In genomic region chr15:51679186-51679902, GRCm38 (mm10) we compare ENCODE assay signal across 16 mouse cellular contexts.
DNase-seq lines count a peak whose midpoint lies in the region; ATAC-seq and TF ChIP-seq lines count a peak whose summit lies in the region.
"Had no signal": no experiment of that assay in that cellular context is flagged by ENCODE, and none has a peak within 500 bp of the region (broad histone marks: within the 10 kb centered on the region; RNA-seq: fewer than 3 reads in every experiment).

No protein-coding gene starts in this region.

- DNase-seq in retina, postnatal 1 day: peak; percentile 9
- DNase-seq in retina, embryonic 14.5 days (ENCODE audit: low spot score): no peak
- peak; percentile 46 for DNase-seq in limb, embryonic 11.5 days (ENCODE audit: low spot score)
- no peak for DNase-seq in midbrain, postnatal 0 days (ENCODE audit: low spot score)
- no peak for DNase-seq in left cerebral cortex, postnatal 4 days
- DNase-seq: cerebellum, postnatal 25 days; forebrain, postnatal 0 days; gastrocnemius, postnatal 14 days; kidney, adult 8-10 months had no signal

- no peak overlapping the region for H3K4me3 ChIP-seq in embryonic facial prominence, embryonic 13.5 days
- H3K4me3 ChIP-seq in limb, embryonic 11.5 days (ENCODE audit: low read depth, low read length): no peak overlapping the region
- H3K4me3 ChIP-seq in forebrain, embryonic 15.5 days: no peak overlapping the region
- H3K4me3 ChIP-seq in midbrain, postnatal 0 days (ENCODE audit: low read depth, low read length): no peak overlapping the region
- H3K4me3 ChIP-seq: heart, embryonic 15.5 days; hindbrain, embryonic 12.5 days; liver, embryonic 12.5 days; midbrain, embryonic 12.5 days; neural tube, embryonic 12.5 days had no signal

- no peaks in the 10 kb centered on the region for H3K9me3 ChIP-seq in embryonic facial prominence, embryonic 13.5 days
- H3K9me3 ChIP-seq in limb, embryonic 11.5 days (ENCODE audit: control insufficient read depth, low read length): no peaks in the 10 kb centered on the region
- no peaks in the 10 kb centered on the region for H3K9me3 ChIP-seq in forebrain, embryonic 15.5 days
- no peaks in the 10 kb centered on the region for H3K9me3 ChIP-seq in midbrain, postnatal 0 days (ENCODE audit: low read length)
- H3K9me3 ChIP-seq: heart, embryonic 15.5 days; hindbrain, embryonic 12.5 days; liver, embryonic 12.5 days; midbrain, embryonic 12.5 days; neural tube, embryonic 12.5 days had no signal

- 48% methylated on average over 12 of the region's 12 CpGs for WGBS in embryonic facial prominence, embryonic 13.5 days
- WGBS in limb, embryonic 11.5 days: 36% methylated on average over 12 of the region's 12 CpGs
- 57% methylated on average over 12 of the region's 12 CpGs for WGBS in forebrain, embryonic 15.5 days
- 65% methylated on average over 12 of the region's 12 CpGs for WGBS in midbrain, postnatal 0 days

- ATAC-seq in embryonic facial prominence, embryonic 13.5 days (ENCODE audit: insufficient number of reproducible peaks, insufficient read depth, low FRiP score, low TSS enrichment, low read depth): no peak
- peak; percentile 35 for ATAC-seq in limb, embryonic 11.5 days (ENCODE audit: insufficient number of reproducible peaks, low FRiP score, low TSS enrichment, low read depth)
- no peak for ATAC-seq in forebrain, embryonic 15.5 days (replicated peaks)
- no peak for ATAC-seq in midbrain, postnatal 0 days (ENCODE audit: low FRiP score)
- ATAC-seq: forebrain, postnatal 0 days; liver, embryonic 12.5 days had no signal

- intact Hi-C loops in left cerebral cortex, postnatal 4 days (cut with DNase I): no loop called here

- no peak for TF ChIP-seq CTCF in midbrain, postnatal 0 days (IDR thresholded peaks at IDR 0.05)

- H3K4me2 ChIP-seq in embryonic facial prominence, embryonic 13.5 days: no peak overlapping the region
- no peak overlapping the region for H3K4me2 ChIP-seq in limb, embryonic 11.5 days (ENCODE audit: low read depth, severe bottlenecking)
- H3K4me2 ChIP-seq in forebrain, embryonic 15.5 days (replicated peaks): no peak overlapping the region
- H3K4me2 ChIP-seq in midbrain, postnatal 0 days (ENCODE audit: low read depth, low read length, poor library complexity, severe bottlenecking): no peak overlapping the region
- H3K4me2 ChIP-seq: heart, embryonic 15.5 days; hindbrain, embryonic 12.5 days; liver, embryonic 12.5 days; midbrain, embryonic 12.5 days; neural tube, embryonic 12.5 days had no signal

- no peaks in the 10 kb centered on the region for H3K27me3 ChIP-seq in embryonic facial prominence, embryonic 13.5 days
- H3K27me3 ChIP-seq in limb, embryonic 11.5 days (ENCODE audit: control insufficient read depth, insufficient read depth, low read length): no peaks in the 10 kb centered on the region
- H3K27me3 ChIP-seq in forebrain, embryonic 15.5 days: no peaks in the 10 kb centered on the region
- H3K27me3 ChIP-seq in midbrain, postnatal 0 days (ENCODE audit: insufficient read depth, low read length): no peaks in the 10 kb centered on the region
- H3K27me3 ChIP-seq: heart, embryonic 15.5 days; hindbrain, embryonic 12.5 days; liver, embryonic 12.5 days; midbrain, embryonic 12.5 days; neural tube, embryonic 12.5 days had no signal

- no peak overlapping the region for H3K9ac ChIP-seq in embryonic facial prominence, embryonic 13.5 days
- no peak overlapping the region for H3K9ac ChIP-seq in limb, embryonic 11.5 days (ENCODE audit: low read length)
- no peak overlapping the region for H3K9ac ChIP-seq in forebrain, embryonic 15.5 days (replicated peaks)
- H3K9ac ChIP-seq in midbrain, postnatal 0 days (replicated peaks; ENCODE audit: low read length, poor library complexity, severe bottlenecking): no peak overlapping the region
- H3K9ac ChIP-seq: forebrain, postnatal 0 days; heart, embryonic 15.5 days; hindbrain, embryonic 12.5 days; liver, embryonic 12.5 days; midbrain, embryonic 12.5 days; neural tube, embryonic 12.5 days had no signal

- peaks cover 15% of the 10 kb centered on the region; the same call in 1 of the 2 replicates for H3K4me1 ChIP-seq in embryonic facial prominence, embryonic 13.5 days
- no peaks in the 10 kb centered on the region for H3K4me1 ChIP-seq in limb, embryonic 11.5 days (ENCODE audit: control insufficient read depth, insufficient read depth, low read length)
- no peaks in the 10 kb centered on the region for H3K4me1 ChIP-seq in forebrain, embryonic 15.5 days
- no peaks in the 10 kb centered on the region for H3K4me1 ChIP-seq in midbrain, postnatal 0 days (ENCODE audit: insufficient read depth, low read length)
- H3K4me1 ChIP-seq: hindbrain, embryonic 12.5 days; liver, embryonic 12.5 days; midbrain, embryonic 12.5 days; neural tube, embryonic 12.5 days had no signal

- H3K27ac ChIP-seq in embryonic facial prominence, embryonic 13.5 days: 0 out of 2 replicates have a peak overlapping the region, but pooled peaks have one; percentile 34
- no peak overlapping the region; the same call in 1 of the 2 replicates for H3K27ac ChIP-seq in limb, embryonic 11.5 days (replicated peaks; ENCODE audit: low read depth, low read length)
- H3K27ac ChIP-seq in forebrain, embryonic 15.5 days (replicated peaks): no peak overlapping the region
- H3K27ac ChIP-seq in midbrain, postnatal 0 days (ENCODE audit: low read depth, low read length): no peak overlapping the region
- H3K27ac ChIP-seq: heart, embryonic 15.5 days; hindbrain, embryonic 12.5 days; liver, embryonic 12.5 days; midbrain, embryonic 12.5 days; neural tube, embryonic 12.5 days had no signal

- no peaks in the 10 kb centered on the region for H3K36me3 ChIP-seq in embryonic facial prominence, embryonic 13.5 days
- H3K36me3 ChIP-seq in limb, embryonic 11.5 days (ENCODE audit: control insufficient read depth, insufficient read depth, low read length): no peaks in the 10 kb centered on the region
- no peaks in the 10 kb centered on the region for H3K36me3 ChIP-seq in forebrain, embryonic 15.5 days
- no peaks in the 10 kb centered on the region for H3K36me3 ChIP-seq in midbrain, postnatal 0 days (ENCODE audit: insufficient read depth, low read length)
- H3K36me3 ChIP-seq: heart, embryonic 15.5 days; hindbrain, embryonic 12.5 days; liver, embryonic 12.5 days; midbrain, embryonic 12.5 days; neural tube, embryonic 12.5 days had no signal

Comparison
In these comparisons a context has a peak if more than half of its experiments do, and no peak if none do; other contexts are left out.
1. DNase-seq: peak in retina, postnatal 1 day (single experiment) and limb, embryonic 11.5 days (single experiment); none in retina, embryonic 14.5 days (single experiment), midbrain, postnatal 0 days (single experiment) and left cerebral cortex, postnatal 4 days (single experiment).